Mouse (Mus musculus) heart, adult 8-10 months (tissue): ENCODE data around the gene Hspb1. TPM values are rescaled to one million over a fixed set of nuclear protein-coding genes. Genes with fewer than 3 reads are reported as not detected.

Experiments
- DNase-seq: peaks from one replicate; pipeline ENCODE4 v3.0.0; 2022; ENCODE audit warnings: low spot score
- total RNA-seq, 4 experiments: library from RNA; stranded (reverse); gene quantifications; 2 replicates each; pipeline ENCODE4 v1.2.4; 2022

Hspb1 gene
- total RNA-seq, 4 experiments from 2014 or later: 312 to 583 (median 421) TPM

DNA sequence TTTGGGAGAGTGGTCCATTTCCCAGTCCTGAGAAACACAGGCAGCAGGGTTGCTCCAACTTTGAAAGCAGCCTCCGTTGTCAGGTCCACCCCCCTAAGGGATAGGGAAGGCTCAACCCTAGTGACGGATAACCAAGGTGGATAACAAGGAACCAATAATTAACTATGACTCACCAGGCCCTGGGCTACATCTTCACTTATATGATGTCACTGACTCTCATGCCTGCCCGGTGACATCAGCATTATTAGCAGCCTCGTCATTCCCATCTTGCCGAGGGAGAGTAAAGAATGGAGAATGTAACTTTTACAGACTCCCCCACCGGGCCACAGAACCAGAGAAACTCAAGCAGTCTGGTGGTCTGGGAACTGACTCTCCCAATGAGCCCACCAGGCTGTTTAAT lies 3.1 kb upstream of the Hspb1 start:
- no peak for DNase-seq

DNA sequence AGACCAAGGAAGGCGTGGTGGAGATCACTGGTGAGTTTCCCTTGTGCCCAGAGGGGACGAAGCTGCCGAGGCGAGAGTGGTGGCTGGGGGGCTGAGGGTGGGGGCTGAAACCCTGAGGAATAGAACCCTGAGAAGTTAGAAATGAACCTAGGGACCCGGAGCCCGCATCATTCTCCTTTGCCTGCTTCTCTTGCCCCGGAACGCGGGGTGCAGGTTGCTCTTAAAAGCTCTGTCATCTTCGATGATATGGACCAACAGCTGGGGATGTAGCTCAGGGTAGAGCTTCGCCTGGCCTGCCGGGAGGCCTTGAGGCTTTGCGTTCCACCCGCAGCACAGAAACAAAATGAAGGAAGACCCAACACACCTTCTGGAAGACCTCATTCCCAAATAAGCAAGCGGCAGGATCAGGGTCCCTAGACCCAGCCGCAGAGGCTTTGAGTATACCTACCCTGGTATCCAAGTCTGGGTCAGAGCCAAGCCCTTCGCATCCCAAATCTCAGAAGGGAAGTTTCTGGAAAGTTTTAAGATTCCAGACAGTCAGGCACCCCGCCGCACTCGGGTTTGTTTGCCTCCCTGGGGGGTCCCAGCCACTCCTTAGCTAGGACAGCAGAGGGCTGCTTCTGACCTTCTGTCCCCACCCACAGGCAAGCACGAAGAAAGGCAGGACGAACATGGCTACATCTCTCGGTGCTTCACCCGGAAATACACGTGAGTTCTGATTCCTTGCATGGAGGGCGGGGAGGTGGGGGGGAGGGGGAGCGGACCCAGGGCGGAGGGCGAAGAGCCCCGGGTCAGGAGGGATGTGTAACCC lies 891 bp downstream of the Hspb1 start:
- DNase-seq: peak; percentile 50

DNA sequence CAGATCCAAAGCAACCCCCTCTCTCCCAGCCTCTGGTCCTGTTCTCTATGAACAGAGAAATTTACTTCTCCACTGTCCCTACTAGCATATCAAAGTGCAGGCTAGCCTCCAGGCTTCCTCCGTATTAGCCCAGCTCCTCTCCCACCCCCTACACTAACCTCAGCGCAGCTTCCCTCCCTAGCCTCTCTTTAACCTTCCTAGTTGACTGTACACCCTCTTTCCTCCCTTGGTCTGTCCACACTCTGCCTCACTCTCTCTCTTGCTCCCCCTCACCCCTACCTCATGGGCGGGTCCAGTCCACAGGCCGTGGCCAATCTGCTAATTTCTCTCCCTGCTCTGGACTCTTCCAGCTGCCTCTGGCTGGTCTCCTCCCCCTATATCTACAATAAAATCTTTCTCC lies 2.6 kb downstream of the Hspb1 start:
- DNase-seq: no peak

DNA sequence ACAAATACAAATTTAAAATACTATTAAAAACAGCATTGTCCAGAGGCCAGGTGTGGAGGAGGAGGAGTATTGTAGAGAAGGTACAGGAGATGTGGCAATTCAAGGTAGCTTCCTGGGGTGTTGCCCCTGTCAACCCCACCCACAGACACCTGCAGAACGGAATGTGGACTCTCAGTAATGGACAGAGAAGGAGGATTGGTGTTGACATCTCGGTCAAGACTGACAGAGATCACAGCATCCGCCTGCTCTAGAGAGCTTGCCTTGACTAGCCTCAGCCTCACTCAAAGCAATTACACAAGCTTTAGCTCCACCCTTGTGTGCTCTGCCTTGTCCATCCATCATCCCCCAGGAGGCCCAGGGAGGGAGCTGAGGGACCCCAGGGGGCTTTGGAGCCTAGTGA lies 3.2 kb downstream of the Hspb1 start:
- DNase-seq: no peak

DNA sequence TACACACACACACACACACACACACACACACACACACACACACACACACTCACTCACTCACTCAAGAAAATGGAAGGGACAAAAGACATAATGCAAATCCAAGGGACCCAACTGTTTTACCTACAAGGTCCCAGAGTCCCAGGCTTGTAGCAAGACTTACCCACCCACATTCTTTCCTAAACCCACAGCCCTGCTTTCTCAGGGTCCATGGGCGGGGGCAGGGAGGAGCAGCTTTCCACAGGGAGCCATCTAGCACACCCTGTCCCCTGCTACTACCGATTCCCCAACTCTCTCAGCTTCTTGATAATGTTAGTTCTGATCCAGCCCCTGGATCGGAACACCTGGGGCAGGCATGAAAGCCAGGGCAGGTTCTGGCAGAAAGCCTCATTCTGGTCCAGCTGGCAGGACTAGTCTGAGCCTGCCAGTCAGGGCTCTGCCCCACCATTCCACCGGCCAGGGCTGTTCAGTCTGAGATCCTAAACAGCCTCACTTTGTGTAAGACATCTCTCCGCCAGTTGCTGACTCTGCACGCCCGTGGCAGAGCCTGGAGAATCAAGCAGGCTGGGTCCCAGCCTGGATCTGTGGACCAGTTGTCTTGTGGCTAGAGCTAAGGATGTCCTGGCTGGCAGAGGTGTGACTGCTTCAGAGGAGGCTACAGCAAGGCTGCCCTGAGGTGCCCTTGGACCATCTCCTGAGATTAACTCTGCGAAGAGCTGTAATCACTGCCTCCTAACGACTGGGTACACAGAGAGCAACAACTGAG lies 5.1 kb downstream of the Hspb1 start:
- DNase-seq: no peak

DNA sequence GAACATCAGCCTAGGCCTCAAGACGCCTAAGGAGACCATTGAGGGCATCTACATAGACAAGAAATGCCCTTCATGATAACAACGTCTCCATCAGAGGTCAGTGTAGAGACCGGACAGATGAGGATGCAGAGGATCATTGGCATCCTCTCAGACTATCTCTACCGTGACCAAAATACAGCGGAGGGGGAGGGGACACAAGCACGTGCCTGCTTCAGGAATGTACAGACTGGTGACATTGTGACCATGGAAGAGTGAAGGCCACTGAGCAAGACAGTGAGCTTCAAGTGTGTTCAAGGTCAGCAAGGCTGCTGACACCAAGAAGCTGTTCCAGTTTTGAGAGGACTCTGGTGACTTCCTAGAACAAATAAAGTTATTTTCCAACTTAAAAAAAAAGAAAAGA lies 7.2 kb downstream of the Hspb1 start:
- DNase-seq: no peak

DNA sequence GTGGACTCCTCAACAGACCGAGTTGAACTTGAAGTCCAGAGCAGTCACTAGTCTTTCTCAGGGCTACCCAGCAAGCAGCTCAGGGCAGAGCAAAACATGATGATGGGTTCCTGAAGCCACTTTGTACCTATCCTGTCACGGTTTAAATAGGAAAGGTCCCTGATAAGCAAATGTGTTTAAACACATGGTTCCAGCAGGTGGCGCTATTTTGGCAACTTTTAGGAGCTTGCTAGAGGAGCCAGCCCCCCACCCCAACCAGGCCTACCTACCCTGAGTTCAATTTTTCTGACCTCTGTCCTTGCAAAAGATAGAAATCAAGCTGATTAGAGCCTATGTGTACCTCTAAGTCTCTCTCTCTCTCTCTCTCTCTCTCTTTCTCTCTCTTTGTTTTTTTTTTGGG lies 10.3 kb downstream of the Hspb1 start:
- DNase-seq: no peak

DNA sequence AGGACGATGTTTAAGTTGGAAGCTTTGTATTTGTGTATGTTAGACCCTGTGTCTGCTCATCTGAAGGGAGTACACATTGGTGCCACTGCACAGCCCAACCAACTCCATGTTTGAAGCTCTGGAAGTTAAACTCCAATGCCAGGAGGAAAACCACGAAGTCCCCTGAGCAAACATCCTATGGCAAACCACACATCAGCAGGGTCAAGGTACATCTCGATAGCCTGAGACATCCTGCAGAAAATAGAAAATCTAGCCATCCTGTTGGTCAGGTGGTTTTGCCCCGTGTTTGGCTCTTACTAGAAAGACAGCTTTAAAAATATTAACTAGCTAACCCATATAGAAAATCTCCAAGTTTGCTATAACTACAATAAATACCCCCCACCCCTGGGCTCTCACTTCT lies 11.3 kb downstream of the Hspb1 start:
- no peak for DNase-seq

DNA sequence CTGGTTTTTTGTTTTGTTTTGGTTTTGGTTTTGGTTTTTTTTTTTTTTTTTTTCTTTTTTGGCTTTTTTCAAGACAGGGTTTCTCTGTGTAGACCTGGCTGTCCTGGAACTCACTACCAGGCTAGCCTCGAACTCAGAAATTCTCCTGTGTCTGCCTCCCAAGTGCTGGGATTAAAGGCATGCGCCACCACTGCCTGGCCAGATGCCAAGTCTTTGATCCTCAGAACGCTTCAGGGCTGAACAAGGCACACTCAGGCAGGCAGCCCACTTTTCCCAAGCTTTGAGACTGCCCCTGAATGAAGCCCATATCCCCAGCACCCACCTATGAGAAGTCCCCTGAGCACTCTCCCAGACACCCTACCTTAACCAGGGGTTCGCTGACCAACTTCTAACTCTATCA lies 12.1 kb downstream of the Hspb1 start:
- DNase-seq: no peak

DNA sequence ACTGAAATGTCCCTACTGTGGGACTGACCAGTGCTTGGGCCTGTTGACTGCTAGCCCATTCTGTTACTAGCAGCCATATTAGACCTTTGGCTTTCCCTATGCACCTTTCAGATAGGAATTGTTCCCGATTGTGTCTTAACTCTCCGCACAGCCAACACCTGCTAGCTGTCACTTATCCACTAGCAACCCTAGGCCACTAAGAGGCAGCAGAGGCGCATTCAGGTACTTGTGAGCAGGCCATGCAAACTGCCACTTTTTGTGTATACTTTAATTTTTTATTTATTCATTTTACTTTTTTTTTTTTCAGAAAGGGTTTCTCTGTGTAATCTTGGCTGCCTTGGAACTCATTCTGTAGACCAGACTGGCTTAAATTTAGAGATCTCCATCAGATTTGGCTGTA lies 13.0 kb downstream of the Hspb1 start:
- DNase-seq: no peak

DNA sequence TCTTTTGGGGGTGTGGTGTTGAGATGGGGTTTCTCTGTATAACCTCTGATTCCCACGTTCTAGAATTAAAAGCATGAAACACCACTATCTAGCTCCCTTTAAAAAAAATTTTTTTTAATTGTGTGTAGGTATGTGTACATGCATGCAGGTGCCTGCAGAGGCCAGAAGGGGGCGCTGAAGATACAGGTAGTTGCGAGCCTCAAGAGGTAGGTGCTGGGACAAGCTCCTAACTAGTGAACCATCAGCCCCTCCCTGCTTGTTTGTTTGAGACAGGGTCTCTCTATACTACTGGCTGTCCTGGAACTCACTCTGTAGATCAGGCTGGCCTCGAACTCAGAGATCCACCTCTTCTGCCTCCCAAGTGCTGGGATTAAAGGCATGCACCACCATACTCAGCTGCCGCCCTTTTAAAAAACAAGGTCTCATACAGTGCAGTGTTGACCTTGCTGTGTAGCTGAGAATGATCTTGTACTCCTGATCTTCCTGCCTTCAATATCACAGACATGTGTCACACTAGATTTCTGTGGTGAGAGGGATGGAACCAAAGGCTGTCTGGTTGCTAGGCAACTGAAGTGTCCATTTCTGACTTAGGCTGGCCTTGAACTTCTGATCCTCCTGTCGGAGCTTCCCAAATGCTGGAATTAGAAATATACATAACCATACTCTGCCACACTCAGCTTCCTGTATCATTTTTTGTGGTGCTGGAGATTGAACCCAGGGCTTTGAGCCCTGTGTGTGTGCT lies 13.8 kb downstream of the Hspb1 start:
- no peak for DNase-seq

DNA sequence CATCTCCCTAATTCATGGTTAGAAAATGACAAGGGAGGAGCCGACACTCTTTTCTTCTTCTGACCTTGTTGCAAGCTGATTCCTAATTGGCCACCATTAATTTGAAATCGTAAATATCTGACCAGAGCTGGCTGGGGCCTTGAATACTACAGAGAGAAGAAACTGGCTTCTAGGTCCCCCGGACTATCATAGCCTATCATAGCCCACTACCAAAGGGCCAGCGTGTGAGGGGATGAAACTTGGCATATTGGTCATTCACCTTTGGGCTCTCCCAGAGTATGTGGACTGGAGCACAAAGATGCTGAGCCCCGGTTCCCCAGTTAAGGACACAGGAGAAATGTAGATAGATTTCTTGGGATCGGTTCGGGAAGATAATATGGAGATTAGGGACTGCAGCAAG lies 15.3 kb downstream of the Hspb1 start:
- no peak for DNase-seq

DNA sequence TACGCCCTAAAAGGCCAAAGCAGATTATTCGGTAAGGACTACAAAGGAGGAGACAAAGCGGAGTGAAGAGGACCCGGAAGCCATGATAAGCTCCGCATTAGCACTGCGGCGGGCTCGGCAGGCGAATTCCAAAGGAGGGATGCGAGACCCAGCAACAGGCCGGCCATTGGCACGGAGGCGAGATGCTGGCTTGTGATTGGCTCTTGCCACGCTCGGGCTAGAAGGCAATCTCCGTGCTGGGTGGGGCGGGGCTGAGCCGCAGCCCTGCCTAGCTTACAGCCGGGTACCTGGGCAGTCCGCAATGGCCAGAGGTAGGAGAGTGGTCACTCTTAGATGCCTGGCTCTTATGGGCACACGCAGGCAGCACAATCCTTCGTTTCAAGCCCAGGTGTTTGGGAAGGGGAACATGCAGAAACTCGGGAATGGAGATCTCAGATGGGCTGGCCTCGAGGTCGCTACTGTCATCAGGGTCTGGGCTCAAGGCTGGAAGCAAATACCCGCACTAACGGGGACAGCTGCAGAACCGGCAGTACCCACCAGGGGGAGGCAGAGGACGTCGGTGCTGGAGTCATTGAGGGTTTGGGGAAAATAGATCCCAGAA lies 15.9 kb downstream of the Hspb1 start:
- DNase-seq: peak; percentile 93

DNA sequence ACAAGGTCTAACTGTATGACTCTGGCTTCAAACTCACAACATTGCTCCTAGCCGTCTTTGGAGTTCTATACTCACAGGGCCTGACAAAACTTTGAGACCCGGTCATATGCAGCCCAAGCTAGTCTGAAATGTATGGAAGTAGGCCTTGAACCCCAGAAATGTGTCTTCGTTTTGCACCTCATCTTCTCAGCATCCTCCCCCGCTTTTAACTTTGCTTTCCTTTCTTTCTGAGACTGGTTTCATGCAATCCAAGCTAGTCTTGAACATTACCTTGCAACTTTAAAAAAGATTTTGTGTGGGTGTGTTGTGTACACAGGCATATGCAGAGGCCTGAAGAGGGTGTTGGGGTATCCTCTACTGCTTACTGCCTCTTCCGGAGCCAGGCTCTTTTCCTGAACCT lies 16.5 kb downstream of the Hspb1 start:
- DNase-seq: no peak

DNA sequence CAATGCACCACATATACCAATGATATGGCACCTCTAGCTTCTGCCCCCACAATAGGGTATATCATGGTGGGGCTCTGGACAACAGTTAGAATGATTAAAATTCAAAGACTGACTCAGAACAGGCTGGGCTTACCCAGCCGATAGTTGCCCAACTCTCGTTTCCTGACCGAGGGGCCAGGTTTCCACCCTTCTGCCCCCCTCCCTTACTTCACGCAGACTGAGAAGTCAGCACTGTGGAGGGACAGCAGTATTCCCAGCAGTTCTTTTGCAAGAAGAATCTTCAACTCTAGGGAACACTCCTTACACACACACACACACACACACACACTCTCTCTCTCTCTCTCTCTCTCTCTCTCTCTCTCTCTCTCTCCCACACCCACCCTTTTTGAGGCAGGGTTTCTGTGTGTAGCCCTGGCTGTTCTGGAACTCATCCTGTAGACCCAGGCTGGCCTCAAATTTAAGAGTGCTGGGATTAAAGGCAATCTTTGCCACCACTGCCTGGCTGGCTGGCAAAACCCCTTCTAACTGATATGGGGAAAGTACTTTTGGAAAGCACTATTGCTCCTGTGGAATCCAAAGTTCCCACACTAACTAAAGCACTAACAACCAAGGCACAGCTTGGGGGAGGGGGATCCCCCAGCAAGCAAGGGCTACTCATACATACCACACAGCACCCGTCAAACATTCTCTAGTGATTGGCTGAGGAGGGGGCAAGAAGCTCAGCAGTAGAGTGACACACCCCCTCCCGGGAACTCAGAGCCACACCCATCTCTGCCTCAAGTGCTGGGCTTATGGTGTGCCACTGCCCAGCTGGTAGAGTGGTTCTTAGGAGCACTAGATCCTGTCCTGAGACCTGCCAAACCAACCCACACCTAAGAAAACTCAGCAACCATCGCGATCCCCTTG lies 17.9 kb downstream of the Hspb1 start:
- no peak for DNase-seq

DNA sequence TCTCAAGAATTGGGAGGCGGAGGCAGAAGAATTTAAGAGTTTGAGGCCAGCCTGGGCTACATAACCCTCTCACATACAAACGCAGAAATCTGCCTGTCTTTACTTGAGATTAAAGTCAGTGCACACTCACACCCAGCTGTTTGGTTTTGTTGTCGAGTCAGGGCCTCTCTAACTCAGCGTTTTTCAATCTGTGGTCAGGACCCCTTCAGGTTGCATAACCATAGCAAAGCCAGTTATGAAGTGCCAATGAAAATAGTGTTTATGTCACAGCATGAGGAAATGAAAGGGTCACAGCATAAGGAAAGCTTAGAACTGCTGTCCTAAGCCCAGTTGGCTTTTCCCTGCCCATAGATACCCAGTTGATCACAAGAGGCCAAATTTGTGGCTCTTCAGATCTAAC lies 19.1 kb downstream of the Hspb1 start:
- DNase-seq: no peak

DNA sequence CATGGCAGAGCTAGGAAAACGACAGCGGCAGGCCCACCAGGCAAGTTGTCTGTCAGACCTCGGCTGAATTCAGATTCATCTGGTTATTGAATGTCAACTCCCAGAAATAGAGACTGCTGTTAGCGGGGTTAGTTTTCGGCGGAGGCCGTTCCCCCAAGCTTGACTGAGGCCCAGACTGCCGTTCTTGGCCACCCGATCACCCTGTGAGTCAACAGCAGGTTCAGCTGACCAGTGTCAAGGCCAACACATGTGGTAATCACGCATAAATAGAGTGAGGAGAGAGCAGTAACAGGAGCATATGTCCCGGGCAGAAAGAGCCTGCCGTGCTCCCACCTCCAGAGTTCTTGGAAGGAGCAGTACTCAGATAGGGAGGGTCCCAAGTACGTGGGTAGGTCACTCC lies 19.5 kb downstream of the Hspb1 start:
- peak; percentile 86 for DNase-seq

DNA sequence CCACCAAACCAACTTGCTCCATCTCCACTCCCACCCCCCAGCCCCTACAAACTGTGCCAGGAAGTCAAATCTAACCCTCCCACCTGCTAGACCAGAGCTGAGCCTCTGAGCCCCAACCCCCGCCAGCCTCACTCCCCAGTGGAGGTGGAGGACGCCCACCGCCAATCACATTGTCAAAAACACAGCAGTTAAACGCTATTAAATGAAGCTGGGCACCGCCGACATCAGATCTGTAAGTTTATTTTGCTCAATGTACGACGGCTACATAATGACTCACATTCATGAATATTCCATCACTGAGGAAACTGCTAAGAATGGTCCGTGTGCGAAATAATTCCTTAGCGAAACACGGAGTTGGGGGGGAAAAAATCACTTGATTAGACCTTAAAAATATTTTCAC lies 20.5 kb downstream of the Hspb1 start:
- no peak for DNase-seq

DNA sequence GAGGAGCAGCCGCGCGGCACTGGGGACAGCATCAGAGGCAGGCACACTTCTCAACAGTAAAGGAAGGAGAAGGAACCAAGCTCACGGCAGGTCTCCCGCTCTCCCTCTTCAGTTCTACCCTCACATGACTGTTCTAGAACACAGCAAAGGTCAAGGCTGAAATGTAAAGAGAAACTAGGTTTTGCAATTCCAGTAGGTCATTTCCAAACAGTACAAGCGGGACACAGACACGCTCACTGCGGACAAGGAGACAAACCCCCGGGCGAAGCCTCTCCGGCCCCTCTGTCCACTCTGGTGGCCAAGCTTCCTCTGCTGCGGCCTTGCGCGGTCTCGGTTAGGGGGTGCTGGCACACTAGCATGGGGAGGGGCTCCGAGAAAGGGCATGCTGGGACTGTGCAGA lies 21.3 kb downstream of the Hspb1 start:
- no peak for DNase-seq

DNA sequence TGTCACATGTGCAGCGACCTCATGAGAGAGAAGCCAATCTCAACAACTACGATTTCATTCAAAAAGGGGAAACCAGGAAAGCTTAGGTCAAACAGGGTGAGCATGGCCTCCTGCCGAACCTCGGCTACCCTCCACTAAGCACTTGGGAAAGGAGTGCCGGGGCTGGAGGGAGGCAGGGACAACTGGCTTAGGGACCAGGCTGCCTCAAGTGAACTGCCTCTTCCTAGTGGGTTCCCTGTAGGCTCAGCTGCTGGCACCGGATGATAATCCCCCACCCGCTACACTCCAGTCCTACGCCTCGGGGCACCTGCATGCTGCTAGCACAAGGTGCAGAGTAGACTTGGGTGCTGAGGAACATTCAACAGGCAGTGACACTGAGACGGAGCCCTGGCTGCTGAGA lies 21.9 kb downstream of the Hspb1 start:
- DNase-seq: no peak

DNA sequence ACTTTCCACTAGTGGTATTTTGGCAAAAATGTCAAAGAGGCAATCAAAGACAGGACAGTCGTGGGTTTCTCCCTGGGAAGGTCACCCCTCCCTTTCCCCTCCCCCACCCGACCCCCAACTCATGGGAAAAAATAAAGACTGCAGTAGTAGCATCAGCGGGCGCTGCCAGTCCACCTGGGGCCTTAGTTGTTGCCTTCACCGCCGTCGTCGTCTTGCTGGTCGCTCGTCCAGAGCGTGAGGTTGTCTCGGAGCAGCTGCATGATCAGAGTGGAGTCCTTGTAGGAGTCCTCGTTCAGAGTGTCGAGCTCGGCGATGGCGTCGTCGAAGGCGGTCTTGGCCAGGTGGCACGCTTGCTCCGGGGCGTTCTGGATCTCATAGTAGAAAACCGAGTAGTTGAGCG lies 23.1 kb downstream of the Hspb1 start:
- DNase-seq: no peak
